Mouse (Mus musculus): ENCODE measurements at regions not wholly inside any gene's neighbourhood (a gene's known extent, or its start where the extent isn't known, plus 50 kb on each side); places are given as distances from the start of the nearest gene placed in this dataset.

GRCm38 (mm10) chr9:122501864-122502341, 150.5 kb downstream of the Abhd5 start:
- H3K27me3 ChIP-seq (replicated peaks), result no peaks in the 10 kb centered on the region
- H3K4me3 ChIP-seq, result no peak overlapping the region
- no peak overlapping the region for H3K9ac ChIP-seq
- no peak for ATAC-seq (ENCODE audit: low FRiP score, low read depth)
- no peak overlapping the region for H3K4me2 ChIP-seq (replicated peaks)
- no peaks in the 10 kb centered on the region for H3K36me3 ChIP-seq
- no peak overlapping the region for H3K27ac ChIP-seq
- peaks cover 7% of the 10 kb centered on the region for H3K4me1 ChIP-seq
- 54% methylated on average over 13 of the region's 13 CpGs for WGBS
- no peaks in the 10 kb centered on the region for H3K9me3 ChIP-seq

- ATAC-seq (ENCODE audit: low FRiP score, low read depth), result no peak
- H3K4me3 ChIP-seq, result no peak overlapping the region
- no peaks in the 10 kb centered on the region for H3K9me3 ChIP-seq
- H3K9ac ChIP-seq, result no peak overlapping the region
- H3K4me2 ChIP-seq (replicated peaks), result no peak overlapping the region
- no peaks in the 10 kb centered on the region for H3K36me3 ChIP-seq
- H3K27me3 ChIP-seq (replicated peaks), result no peaks in the 10 kb centered on the region
- 82% methylated on average over 5 of the region's 5 CpGs for WGBS
- H3K27ac ChIP-seq, result no peak overlapping the region
- 0 out of 2 replicates have a peak, but pooled peaks cover 5% of the 10 kb centered on the region for H3K4me1 ChIP-seq
These were observed 170.2 kb downstream of the Abhd5 start for GRCm38 (mm10) chr9:122521569-122521968.

GRCm38 (mm10) chr9:122525621-122526055, 174.2 kb downstream of the Abhd5 start:
- Histone ChIP-seq H3K4me1 (0 out of 2 replicates have a peak, but pooled peaks cover 5% of the 10 kb centered on the region), H3K4me2 (replicated peaks) (no peak overlapping the region), H3K27ac (no peak overlapping the region), H3K9ac (no peak overlapping the region), H3K4me3 (no peak overlapping the region), H3K9me3 (no peaks in the 10 kb centered on the region), H3K27me3 (replicated peaks) (no peaks in the 10 kb centered on the region), H3K36me3 (no peaks in the 10 kb centered on the region)
- 29% methylated on average over 10 of the region's 10 CpGs for WGBS
- no peak for ATAC-seq (ENCODE audit: low FRiP score, low read depth)

GRCm38 (mm10) chr9:122528267-122528666, 176.9 kb downstream of the Abhd5 start:
- ATAC-seq (ENCODE audit: low FRiP score, low read depth), result no peak
- 77% methylated on average over 6 of the region's 6 CpGs for WGBS
- Histone ChIP-seq H3K9me3 (no peaks in the 10 kb centered on the region), H3K4me2 (replicated peaks) (no peak overlapping the region), H3K9ac (no peak overlapping the region), H3K4me3 (no peak overlapping the region), H3K36me3 (no peaks in the 10 kb centered on the region), H3K27ac (no peak overlapping the region), H3K4me1 (0 out of 2 replicates have a peak, but pooled peaks cover 5% of the 10 kb centered on the region), H3K27me3 (replicated peaks) (no peaks in the 10 kb centered on the region)

- no peak overlapping the region for H3K27ac ChIP-seq
- no peak overlapping the region for H3K9ac ChIP-seq
- H3K9me3 ChIP-seq, result no peaks in the 10 kb centered on the region
- no peak for ATAC-seq (ENCODE audit: low FRiP score, low read depth)
- H3K4me1 ChIP-seq, result 0 out of 2 replicates have a peak, but pooled peaks cover 5% of the 10 kb centered on the region
- no peak overlapping the region for H3K4me3 ChIP-seq
- no peak overlapping the region for H3K4me2 ChIP-seq (replicated peaks)
- no peaks in the 10 kb centered on the region for H3K27me3 ChIP-seq (replicated peaks)
- no peaks in the 10 kb centered on the region for H3K36me3 ChIP-seq
These were observed 178.3 kb downstream of the Abhd5 start for GRCm38 (mm10) chr9:122529721-122530120.

GRCm38 (mm10) chr9:122531806-122532205, 180.4 kb downstream of the Abhd5 start:
- no peaks in the 10 kb centered on the region for H3K36me3 ChIP-seq
- no peak for ATAC-seq (ENCODE audit: low FRiP score, low read depth)
- H3K9ac ChIP-seq, result no peak overlapping the region
- no peaks in the 10 kb centered on the region for H3K9me3 ChIP-seq
- 86% methylated on average over 2 of the region's 2 CpGs for WGBS
- H3K4me1 ChIP-seq, result no peaks in the 10 kb centered on the region
- H3K4me2 ChIP-seq (replicated peaks), result no peak overlapping the region
- H3K27ac ChIP-seq, result no peak overlapping the region
- no peak overlapping the region for H3K4me3 ChIP-seq
- H3K27me3 ChIP-seq (replicated peaks), result no peaks in the 10 kb centered on the region

GRCm38 (mm10) chr9:122534121-122534814, 182.9 kb downstream of the Abhd5 start:
- H3K9me3 ChIP-seq, result no peaks in the 10 kb centered on the region
- no peaks in the 10 kb centered on the region for H3K4me1 ChIP-seq
- no peak overlapping the region for H3K4me2 ChIP-seq (replicated peaks)
- peak; percentile 50; the same call in 1 of the 2 replicates for ATAC-seq (ENCODE audit: low FRiP score, low read depth)
- WGBS, result 47% methylated on average over 15 of the region's 15 CpGs
- H3K9ac ChIP-seq, result no peak overlapping the region
- no peaks in the 10 kb centered on the region for H3K36me3 ChIP-seq
- no peak overlapping the region for H3K4me3 ChIP-seq
- H3K27me3 ChIP-seq (replicated peaks), result no peaks in the 10 kb centered on the region
- H3K27ac ChIP-seq, result no peak overlapping the region

- H3K27me3 ChIP-seq (replicated peaks), result no peaks in the 10 kb centered on the region
- no peaks in the 10 kb centered on the region for H3K36me3 ChIP-seq
- ATAC-seq (ENCODE audit: low FRiP score, low read depth), result no peak
- H3K4me2 ChIP-seq (replicated peaks), result no peak overlapping the region
- no peak overlapping the region for H3K4me3 ChIP-seq
- H3K27ac ChIP-seq, result no peak overlapping the region
- H3K9me3 ChIP-seq, result no peaks in the 10 kb centered on the region
- no peak overlapping the region for H3K9ac ChIP-seq
- H3K4me1 ChIP-seq, result no peaks in the 10 kb centered on the region
- 69% methylated on average over 2 of the region's 2 CpGs for WGBS
These were observed 183.6 kb downstream of the Abhd5 start for GRCm38 (mm10) chr9:122534965-122535364.

- no peaks in the 10 kb centered on the region for H3K4me1 ChIP-seq
- no peaks in the 10 kb centered on the region for H3K9me3 ChIP-seq
- no peak overlapping the region for H3K4me3 ChIP-seq
- H3K36me3 ChIP-seq, result no peaks in the 10 kb centered on the region
- no peaks in the 10 kb centered on the region for H3K27me3 ChIP-seq (replicated peaks)
- H3K9ac ChIP-seq, result no peak overlapping the region
- H3K4me2 ChIP-seq (replicated peaks), result no peak overlapping the region
- no peak overlapping the region for H3K27ac ChIP-seq
- 49% methylated on average over 3 of the region's 3 CpGs for WGBS
- ATAC-seq (ENCODE audit: low FRiP score, low read depth), result no peak
These were observed 188.7 kb downstream of the Abhd5 start for GRCm38 (mm10) chr9:122540091-122540490.

- no peaks in the 10 kb centered on the region for H3K9me3 ChIP-seq
- no peaks in the 10 kb centered on the region for H3K27me3 ChIP-seq (replicated peaks)
- H3K4me1 ChIP-seq, result no peaks in the 10 kb centered on the region
- H3K27ac ChIP-seq, result no peak overlapping the region
- no peaks in the 10 kb centered on the region for H3K36me3 ChIP-seq
- ATAC-seq (ENCODE audit: low FRiP score, low read depth), result no peak
- no peak overlapping the region for H3K4me2 ChIP-seq (replicated peaks)
- 89% methylated on average over 9 of the region's 9 CpGs for WGBS
- H3K4me3 ChIP-seq, result no peak overlapping the region
- H3K9ac ChIP-seq, result no peak overlapping the region
These were observed 191.1 kb upstream of the Topaz1 start for GRCm38 (mm10) chr9:122556051-122556450.

- 85% methylated on average over 3 of the region's 3 CpGs for WGBS
- H3K36me3 ChIP-seq, result no peaks in the 10 kb centered on the region
- no peak overlapping the region for H3K27ac ChIP-seq
- no peak overlapping the region for H3K9ac ChIP-seq
- peaks cover 20% of the 10 kb centered on the region for H3K4me1 ChIP-seq
- no peak overlapping the region for H3K4me2 ChIP-seq (replicated peaks)
- no peaks in the 10 kb centered on the region for H3K9me3 ChIP-seq
- no peak overlapping the region for H3K4me3 ChIP-seq
- peaks cover 47% of the 10 kb centered on the region for H3K27me3 ChIP-seq (replicated peaks)
- ATAC-seq (ENCODE audit: low FRiP score, low read depth), result no peak
These were observed 181.1 kb upstream of the Topaz1 start for GRCm38 (mm10) chr9:122566060-122566459.

- H3K4me2 ChIP-seq (replicated peaks), result peak overlapping the region; percentile 89
- H3K9ac ChIP-seq, result peak overlapping the region; percentile 51
- H3K36me3 ChIP-seq, result no peaks in the 10 kb centered on the region
- H3K27ac ChIP-seq, result no peak overlapping the region
- H3K4me3 ChIP-seq, result peak overlapping the region; percentile 43
- peaks cover 69% of the 10 kb centered on the region for H3K27me3 ChIP-seq (replicated peaks)
- no peaks in the 10 kb centered on the region for H3K9me3 ChIP-seq
- H3K4me1 ChIP-seq, result peaks cover 25% of the 10 kb centered on the region
- peak; percentile 19 for ATAC-seq (ENCODE audit: low FRiP score, low read depth)
- under 1% methylated on average over 68 of the region's 68 CpGs for WGBS
These were observed 178.3 kb upstream of the Topaz1 start for GRCm38 (mm10) chr9:122568691-122569441.

Measured in neural tube, embryonic 12.5 days (tissue).